Mouse (Mus musculus): ENCODE measurements at regions not wholly inside any gene's neighbourhood (a gene's known extent, or its start where the extent isn't known, plus 50 kb on each side); places are given as distances from the start of the nearest gene placed in this dataset.
A peak's percentile ranks its signal among the peaks of the same experiment; 100 is the strongest.

DNA sequence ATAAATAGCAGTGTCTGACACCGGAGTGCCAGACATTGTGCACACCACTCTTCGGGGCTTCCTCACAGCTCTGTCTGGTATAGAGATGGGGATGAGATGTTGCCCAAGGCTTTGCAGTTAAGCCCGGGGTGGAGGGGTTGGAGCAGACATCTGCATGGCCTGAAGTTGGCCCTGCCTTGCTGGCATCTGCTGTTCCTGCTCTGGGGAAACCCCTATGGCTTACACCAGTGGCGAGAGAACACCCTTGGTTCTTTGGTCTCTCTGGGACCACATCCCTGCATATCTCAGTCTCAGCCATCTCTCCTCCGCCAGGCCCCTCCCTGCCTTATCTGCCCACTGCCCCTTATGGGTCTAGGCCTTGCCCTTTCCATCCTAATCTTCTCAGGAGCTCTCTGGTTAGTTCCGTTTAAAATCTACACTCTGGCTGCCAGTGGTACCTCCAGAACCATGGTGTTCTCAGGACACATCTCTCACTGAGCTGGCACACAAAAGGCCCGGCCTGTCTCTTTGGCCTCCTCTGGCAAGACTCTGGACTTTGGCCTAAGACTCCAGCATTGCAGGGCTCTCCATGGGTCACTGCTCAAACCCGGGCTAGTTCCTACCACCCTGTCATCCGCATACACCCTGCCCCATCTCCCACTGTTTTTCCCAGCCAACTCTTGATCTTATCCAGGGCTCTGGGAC lies 123.3 kb upstream of the Id2 start:
- no peak overlapping the region for H3K27ac ChIP-seq (ENCODE audit: low read depth, low read length)
- no peaks in the 10 kb centered on the region for H3K9me3 ChIP-seq (ENCODE audit: control insufficient read depth, low read length)
- no peaks in the 10 kb centered on the region for H3K4me1 ChIP-seq (ENCODE audit: control insufficient read depth, insufficient read depth, low read depth, low read length)
- no peaks in the 10 kb centered on the region for H3K36me3 ChIP-seq (ENCODE audit: control insufficient read depth, insufficient read depth, low read length)
- 71% methylated on average over 9 of the region's 9 CpGs for WGBS
- no peak overlapping the region for H3K9ac ChIP-seq (ENCODE audit: low read depth, low read length)
- no peaks in the 10 kb centered on the region for H3K27me3 ChIP-seq (replicated peaks; ENCODE audit: control insufficient read depth, insufficient read depth, low read length)
- no peak for ATAC-seq
- no peak overlapping the region for H3K4me3 ChIP-seq (ENCODE audit: low read length)
- no peak overlapping the region for H3K4me2 ChIP-seq (ENCODE audit: low read length)

DNA sequence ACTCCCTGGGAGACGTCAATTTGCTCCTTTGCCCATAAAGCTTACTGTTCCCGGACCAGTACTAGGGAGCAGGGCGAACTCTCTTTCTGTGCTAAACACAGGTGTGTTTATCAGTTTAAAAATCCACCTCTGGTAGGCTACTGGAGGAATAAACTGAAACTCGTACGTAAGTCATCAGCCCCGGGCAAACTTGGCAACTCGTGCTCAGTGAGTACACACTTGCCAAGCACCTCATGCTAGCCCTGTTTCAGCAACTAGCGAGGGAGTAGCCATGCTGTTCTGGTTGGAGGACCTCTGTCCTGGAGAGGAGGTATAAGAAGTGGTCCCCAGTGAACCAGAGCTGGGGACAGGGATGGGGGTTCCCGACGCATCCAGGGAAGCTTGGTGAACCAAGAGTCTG lies 122.6 kb upstream of the Id2 start:
- no peak for ATAC-seq
- H3K9ac ChIP-seq (ENCODE audit: low read depth, low read length): no peak overlapping the region
- 82% methylated on average over 10 of the region's 10 CpGs for WGBS
- H3K4me1 ChIP-seq (ENCODE audit: control insufficient read depth, insufficient read depth, low read depth, low read length): no peaks in the 10 kb centered on the region
- H3K27me3 ChIP-seq (replicated peaks; ENCODE audit: control insufficient read depth, insufficient read depth, low read length): no peaks in the 10 kb centered on the region
- H3K9me3 ChIP-seq (ENCODE audit: control insufficient read depth, low read length): no peaks in the 10 kb centered on the region
- H3K4me2 ChIP-seq (ENCODE audit: low read length): no peak overlapping the region
- no peak overlapping the region for H3K27ac ChIP-seq (ENCODE audit: low read depth, low read length)
- H3K36me3 ChIP-seq (ENCODE audit: control insufficient read depth, insufficient read depth, low read length): no peaks in the 10 kb centered on the region
- H3K4me3 ChIP-seq (ENCODE audit: low read length): no peak overlapping the region

DNA sequence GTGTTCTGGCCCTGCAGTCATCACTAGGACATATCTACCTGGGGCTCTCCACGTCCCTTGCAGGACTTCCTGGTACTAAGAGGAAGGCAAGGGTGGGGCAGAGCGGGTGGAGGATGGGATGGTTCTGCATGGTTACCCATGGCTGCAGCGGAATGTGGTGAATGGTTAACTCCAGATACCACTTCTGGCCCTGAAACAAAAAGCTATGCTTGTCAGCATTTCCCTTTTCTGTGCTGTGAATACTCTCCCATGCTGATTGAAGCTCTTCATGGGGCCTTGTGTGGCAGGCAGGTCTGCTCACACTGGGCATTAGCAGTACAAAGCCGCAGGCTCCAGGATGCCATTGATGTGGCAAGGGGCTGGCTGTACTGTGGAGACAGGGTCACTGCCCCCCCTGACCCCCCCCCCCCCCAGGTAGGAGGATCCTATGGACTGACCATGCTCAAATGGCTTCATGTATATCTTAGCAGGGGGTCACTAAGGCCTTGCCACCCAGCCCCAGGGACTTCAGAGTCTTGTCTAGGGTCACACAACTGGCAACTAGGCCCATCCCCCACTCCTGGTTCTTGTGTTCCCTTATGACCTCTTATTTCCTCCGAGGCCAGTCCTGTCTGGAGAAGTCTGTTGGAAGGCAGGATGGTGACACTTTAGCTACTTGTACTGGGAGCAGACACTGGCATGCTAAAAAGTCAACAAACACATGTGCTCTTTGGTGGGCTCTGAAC lies 120.0 kb upstream of the Id2 start:
- no peaks in the 10 kb centered on the region for H3K27me3 ChIP-seq (replicated peaks; ENCODE audit: control insufficient read depth, insufficient read depth, low read length)
- peak; percentile 42; the same call in 1 of the 2 replicates for ATAC-seq
- H3K9me3 ChIP-seq (ENCODE audit: control insufficient read depth, low read length): no peaks in the 10 kb centered on the region
- H3K4me2 ChIP-seq (ENCODE audit: low read length): no peak overlapping the region
- no peak overlapping the region for H3K4me3 ChIP-seq (ENCODE audit: low read length)
- WGBS: 30% methylated on average over 5 of the region's 5 CpGs
- no peaks in the 10 kb centered on the region for H3K36me3 ChIP-seq (ENCODE audit: control insufficient read depth, insufficient read depth, low read length)
- H3K27ac ChIP-seq (ENCODE audit: low read depth, low read length): no peak overlapping the region
- no peak overlapping the region for H3K9ac ChIP-seq (ENCODE audit: low read depth, low read length)
- no peaks in the 10 kb centered on the region for H3K4me1 ChIP-seq (ENCODE audit: control insufficient read depth, insufficient read depth, low read depth, low read length)

GRCm38 (mm10) chr12:25215266-25215665 lies 118.3 kb upstream of the Id2 start:
- no peak for ATAC-seq
- Histone ChIP-seq H3K36me3 (ENCODE audit: control insufficient read depth, insufficient read depth, low read length) (no peaks in the 10 kb centered on the region), H3K9ac (ENCODE audit: low read depth, low read length) (no peak overlapping the region), H3K9me3 (ENCODE audit: control insufficient read depth, low read length) (no peaks in the 10 kb centered on the region), H3K27me3 (replicated peaks; ENCODE audit: control insufficient read depth, insufficient read depth, low read length) (no peaks in the 10 kb centered on the region), H3K4me3 (ENCODE audit: low read length) (no peak overlapping the region), H3K4me2 (ENCODE audit: low read length) (no peak overlapping the region), H3K27ac (ENCODE audit: low read depth, low read length) (no peak overlapping the region), H3K4me1 (ENCODE audit: control insufficient read depth, insufficient read depth, low read depth, low read length) (no peaks in the 10 kb centered on the region)
- 76% methylated on average over 5 of the region's 5 CpGs for WGBS

DNA sequence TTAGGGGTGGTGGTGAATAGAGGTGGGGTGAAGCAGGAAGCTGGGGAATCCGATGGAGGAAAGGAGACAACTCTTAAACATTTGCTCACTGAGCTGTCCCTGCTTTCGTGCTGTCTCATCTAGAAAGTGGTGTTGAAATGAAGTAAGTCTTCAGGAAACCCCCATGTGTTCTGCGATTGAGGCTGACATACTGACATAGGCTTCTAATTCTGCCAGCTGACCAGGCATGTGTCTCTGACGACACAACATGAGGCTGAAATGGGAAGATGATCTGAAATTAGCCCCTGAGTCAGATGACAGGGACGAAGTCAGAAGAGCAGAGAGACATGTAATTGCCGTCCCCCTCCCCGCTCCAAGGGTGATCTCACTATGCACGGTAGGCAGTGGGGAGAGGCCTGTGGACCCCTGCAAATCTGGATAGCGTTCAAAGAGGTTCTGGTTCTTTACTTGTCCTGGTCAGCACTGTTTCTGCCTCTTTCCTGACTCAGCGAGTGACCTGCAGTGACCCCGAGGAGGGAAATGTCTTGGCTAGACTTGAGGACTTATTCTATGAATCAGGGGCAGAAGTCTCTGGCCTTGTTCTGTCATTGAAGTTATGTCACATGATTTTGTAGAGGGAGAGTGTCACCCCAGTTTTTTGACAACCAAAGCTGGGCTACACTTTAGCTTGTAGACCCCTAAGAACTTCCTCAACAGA lies 117.0 kb upstream of the Id2 start:
- Histone ChIP-seq H3K27ac (ENCODE audit: low read depth, low read length) (no peak overlapping the region), H3K9ac (ENCODE audit: low read depth, low read length) (no peak overlapping the region), H3K36me3 (ENCODE audit: control insufficient read depth, insufficient read depth, low read length) (no peaks in the 10 kb centered on the region), H3K4me1 (ENCODE audit: control insufficient read depth, insufficient read depth, low read depth, low read length) (no peaks in the 10 kb centered on the region), H3K4me3 (ENCODE audit: low read length) (no peak overlapping the region), H3K4me2 (ENCODE audit: low read length) (no peak overlapping the region), H3K27me3 (replicated peaks; ENCODE audit: control insufficient read depth, insufficient read depth, low read length) (no peaks in the 10 kb centered on the region), H3K9me3 (ENCODE audit: control insufficient read depth, low read length) (no peaks in the 10 kb centered on the region)
- WGBS: 88% methylated on average over 11 of the region's 11 CpGs
- ATAC-seq: no peak

DNA sequence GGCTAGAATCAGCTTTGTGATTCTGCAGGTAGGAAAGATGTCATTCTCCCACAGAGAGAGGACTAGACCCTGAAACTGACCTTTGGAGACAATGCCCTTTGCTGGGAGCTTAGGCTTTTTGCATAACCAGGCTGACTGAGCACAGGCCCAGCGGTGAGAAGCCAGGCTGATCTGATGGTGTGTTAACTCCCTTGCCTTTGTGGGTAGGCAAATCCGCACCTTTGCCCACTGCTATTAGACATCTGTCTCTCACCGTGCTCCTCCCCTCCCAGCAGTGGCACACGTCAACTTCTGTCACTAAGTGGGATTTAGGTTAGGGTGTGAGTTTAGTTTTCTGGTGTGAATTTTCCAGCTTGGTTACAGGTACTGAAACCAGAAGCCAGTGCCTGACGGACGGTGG lies 114.4 kb upstream of the Id2 start:
- Histone ChIP-seq H3K4me2 (ENCODE audit: low read length) (no peak overlapping the region), H3K27ac (ENCODE audit: low read depth, low read length) (no peak overlapping the region), H3K9ac (ENCODE audit: low read depth, low read length) (no peak overlapping the region), H3K36me3 (ENCODE audit: control insufficient read depth, insufficient read depth, low read length) (no peaks in the 10 kb centered on the region), H3K9me3 (ENCODE audit: control insufficient read depth, low read length) (no peaks in the 10 kb centered on the region), H3K4me3 (ENCODE audit: low read length) (no peak overlapping the region), H3K27me3 (replicated peaks; ENCODE audit: control insufficient read depth, insufficient read depth, low read length) (no peaks in the 10 kb centered on the region), H3K4me1 (ENCODE audit: control insufficient read depth, insufficient read depth, low read depth, low read length) (no peaks in the 10 kb centered on the region; the same call in 1 of the 2 replicates)
- no peak for ATAC-seq
- 83% methylated on average over 6 of the region's 6 CpGs for WGBS

- no peaks in the 10 kb centered on the region; the same call in 1 of the 2 replicates for H3K4me1 ChIP-seq (ENCODE audit: control insufficient read depth, insufficient read depth, low read depth, low read length)
- no peaks in the 10 kb centered on the region for H3K27me3 ChIP-seq (replicated peaks; ENCODE audit: control insufficient read depth, insufficient read depth, low read length)
- no peaks in the 10 kb centered on the region for H3K36me3 ChIP-seq (ENCODE audit: control insufficient read depth, insufficient read depth, low read length)
- ATAC-seq: no peak
- no peaks in the 10 kb centered on the region for H3K9me3 ChIP-seq (ENCODE audit: control insufficient read depth, low read length)
- H3K4me3 ChIP-seq (ENCODE audit: low read length): no peak overlapping the region
- H3K9ac ChIP-seq (ENCODE audit: low read depth, low read length): no peak overlapping the region
- WGBS: 89% methylated on average over 3 of the region's 3 CpGs
- no peak overlapping the region for H3K4me2 ChIP-seq (ENCODE audit: low read length)
- H3K27ac ChIP-seq (ENCODE audit: low read depth, low read length): no peak overlapping the region
These were observed 113.7 kb upstream of the Id2 start for GRCm38 (mm10) chr12:25210597-25210996.

DNA sequence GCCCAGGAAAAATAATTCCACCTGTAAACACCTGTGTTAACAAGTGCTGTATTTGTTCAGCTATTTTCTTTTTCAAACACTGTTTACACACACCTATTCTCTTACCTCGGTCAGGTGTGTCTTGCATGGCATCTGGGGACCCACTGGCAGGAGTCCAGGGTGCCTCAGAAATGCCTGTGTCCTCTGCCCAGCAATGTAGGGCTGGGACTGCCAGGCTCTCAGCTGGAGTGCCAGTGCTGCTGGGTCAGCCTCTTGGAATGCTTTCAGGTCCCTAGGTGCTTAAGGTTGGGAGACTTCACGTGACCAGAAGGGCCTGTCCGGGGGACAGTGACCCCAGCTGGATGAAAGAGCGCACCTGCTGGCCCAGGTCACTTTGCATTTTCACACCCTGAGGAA lies 112.4 kb upstream of the Id2 start:
- Histone ChIP-seq H3K4me1 (ENCODE audit: control insufficient read depth, insufficient read depth, low read depth, low read length) (no peaks in the 10 kb centered on the region; the same call in 1 of the 2 replicates), H3K4me3 (ENCODE audit: low read length) (no peak overlapping the region), H3K36me3 (ENCODE audit: control insufficient read depth, insufficient read depth, low read length) (no peaks in the 10 kb centered on the region), H3K4me2 (ENCODE audit: low read length) (no peak overlapping the region), H3K27me3 (replicated peaks; ENCODE audit: control insufficient read depth, insufficient read depth, low read length) (no peaks in the 10 kb centered on the region), H3K9ac (ENCODE audit: low read depth, low read length) (no peak overlapping the region), H3K27ac (ENCODE audit: low read depth, low read length) (no peak overlapping the region), H3K9me3 (ENCODE audit: control insufficient read depth, low read length) (no peaks in the 10 kb centered on the region)
- 40% methylated on average over 4 of the region's 4 CpGs for WGBS
- ATAC-seq: no peak

GRCm38 (mm10) chr12:25208670-25209332 lies 111.9 kb upstream of the Id2 start:
- Histone ChIP-seq H3K27ac (ENCODE audit: low read depth, low read length) (no peak overlapping the region), H3K4me2 (ENCODE audit: low read length) (no peak overlapping the region), H3K9ac (ENCODE audit: low read depth, low read length) (no peak overlapping the region), H3K9me3 (ENCODE audit: control insufficient read depth, low read length) (no peaks in the 10 kb centered on the region), H3K27me3 (replicated peaks; ENCODE audit: control insufficient read depth, insufficient read depth, low read length) (no peaks in the 10 kb centered on the region), H3K36me3 (ENCODE audit: control insufficient read depth, insufficient read depth, low read length) (no peaks in the 10 kb centered on the region), H3K4me1 (ENCODE audit: control insufficient read depth, insufficient read depth, low read depth, low read length) (no peaks in the 10 kb centered on the region; the same call in 1 of the 2 replicates), H3K4me3 (ENCODE audit: low read length) (no peak overlapping the region)
- ATAC-seq: no peak
- WGBS: 37% methylated on average over 11 of the region's 11 CpGs
